Comparison of ENCODE assay signal across 12 mouse cellular contexts in the genomic region with DNA sequence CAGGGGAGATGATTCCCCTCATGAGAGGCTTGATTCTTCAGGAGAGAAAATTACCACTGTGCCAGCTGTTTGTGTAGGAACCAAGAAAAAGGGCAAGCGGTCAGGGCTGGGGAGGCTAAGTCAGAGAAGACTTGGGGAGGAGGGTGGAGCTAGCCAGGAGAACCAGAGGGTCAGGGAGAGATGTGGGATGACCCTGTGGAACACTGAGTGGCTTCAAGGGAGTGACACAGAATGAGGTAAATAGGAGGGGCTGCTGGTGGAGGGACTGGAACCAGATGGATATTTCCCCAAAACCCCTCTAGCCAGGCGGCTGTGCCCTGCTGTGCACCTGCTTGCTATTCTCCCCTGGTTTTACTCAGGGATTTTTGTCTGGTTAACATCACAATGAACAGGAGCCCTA. TPM values are rescaled to one million over a fixed set of nuclear protein-coding genes. Genes with fewer than 3 reads are reported as not detected.
A peak's percentile ranks its signal among the peaks of the same experiment; 100 is the strongest.
DNase-seq lines count a peak whose midpoint lies in the region; ATAC-seq and TF ChIP-seq lines count a peak whose summit lies in the region.
"Had no signal": no experiment of that assay in that cellular context is flagged by ENCODE, and none has a peak within 500 bp of the region (broad histone marks: within the 10 kb centered on the region; RNA-seq: fewer than 3 reads in every experiment).

No protein-coding gene starts in this region.

- TF ChIP-seq POLR2A in thymus, adult 2 months (IDR thresholded peaks at IDR 0.05; ENCODE audit: control insufficient read depth, extremely low read depth, insufficient read depth, low read length, poor library complexity), result no peak

- 64% methylated on average over 2 of the region's 2 CpGs for WGBS in forebrain, embryonic 11.5 days
- WGBS in forebrain, postnatal 0 days, result 54% methylated on average over 2 of the region's 2 CpGs
- WGBS in neural tube, embryonic 11.5 days, result 64% methylated on average over 2 of the region's 2 CpGs
- 33% methylated on average over 2 of the region's 2 CpGs for WGBS in liver, embryonic 12.5 days (ENCODE audit: insufficient replicate concordance)
- WGBS in stomach, embryonic 15.5 days, result 68% methylated on average over 2 of the region's 2 CpGs
- 98% methylated on average over 2 of the region's 2 CpGs for WGBS in thymus, adult 2 months

- no peaks in the 10 kb centered on the region for H3K9me3 ChIP-seq in forebrain, embryonic 11.5 days (ENCODE audit: control insufficient read depth, low read length)
- H3K9me3 ChIP-seq in forebrain, postnatal 0 days (ENCODE audit: low read length), result no peaks in the 10 kb centered on the region
- no peaks in the 10 kb centered on the region for H3K9me3 ChIP-seq in neural tube, embryonic 11.5 days (ENCODE audit: control insufficient read depth, low read length)
- no peaks in the 10 kb centered on the region for H3K9me3 ChIP-seq in liver, embryonic 12.5 days (replicated peaks)
- H3K9me3 ChIP-seq in stomach, embryonic 15.5 days, result no peaks in the 10 kb centered on the region
- H3K9me3 ChIP-seq: embryonic facial prominence, embryonic 12.5 days had no signal

- H3K27me3 ChIP-seq in forebrain, embryonic 11.5 days (ENCODE audit: control insufficient read depth, insufficient read depth, low read length), result no peaks in the 10 kb centered on the region
- H3K27me3 ChIP-seq in forebrain, postnatal 0 days (ENCODE audit: insufficient read depth, low read length), result no peaks in the 10 kb centered on the region
- no peaks in the 10 kb centered on the region for H3K27me3 ChIP-seq in neural tube, embryonic 11.5 days (ENCODE audit: control insufficient read depth, insufficient read depth, low read length)
- H3K27me3 ChIP-seq in liver, embryonic 12.5 days (replicated peaks), result no peaks in the 10 kb centered on the region; the same call in 1 of the 2 replicates
- no peaks in the 10 kb centered on the region for H3K27me3 ChIP-seq in stomach, embryonic 15.5 days (replicated peaks)
- H3K27me3 ChIP-seq in thymus, adult 2 months (ENCODE audit: control insufficient read depth, insufficient read depth, low read length), result no peaks in the 10 kb centered on the region
- H3K27me3 ChIP-seq: Patski had no signal

- TF ChIP-seq CTCF in forebrain, postnatal 0 days (IDR thresholded peaks at IDR 0.05; ENCODE audit: low read depth), result no peak
- no peak for TF ChIP-seq CTCF in thymus, adult 2 months (IDR thresholded peaks at IDR 0.05; ENCODE audit: borderline replicate concordance, control insufficient read depth, extremely low read depth, insufficient read depth, low read length, poor library complexity)

- no peak for DNase-seq in forebrain, embryonic 11.5 days (ENCODE audit: low spot score)
- no peak for DNase-seq in forebrain, postnatal 0 days
- no peak for DNase-seq in neural tube, embryonic 11.5 days (ENCODE audit: low spot score)
- DNase-seq in neural tube, embryonic 10.5 days (ENCODE audit: extremely low spot score, low spot score), result no peak
- no peak for DNase-seq in thymus, adult 2 months
- no peak for DNase-seq in thymus, postnatal 4 days
- DNase-seq: heart, adult 18-20 months had no signal

- peaks cover 6% of the 10 kb centered on the region; the same call in 1 of the 2 replicates for H3K4me1 ChIP-seq in forebrain, embryonic 11.5 days (replicated peaks; ENCODE audit: control insufficient read depth, insufficient read depth, low read length)
- no peaks in the 10 kb centered on the region for H3K4me1 ChIP-seq in forebrain, postnatal 0 days (ENCODE audit: insufficient read depth)
- peaks cover 10% of the 10 kb centered on the region for H3K4me1 ChIP-seq in neural tube, embryonic 11.5 days (ENCODE audit: control insufficient read depth, insufficient read depth, low read length)
- peaks cover 90% of the 10 kb centered on the region for H3K4me1 ChIP-seq in liver, embryonic 12.5 days
- peaks cover 21% of the 10 kb centered on the region; the same call in 1 of the 2 replicates for H3K4me1 ChIP-seq in stomach, embryonic 15.5 days
- H3K4me1 ChIP-seq in thymus, adult 2 months (replicated peaks; ENCODE audit: control insufficient read depth, insufficient read depth, low read length), result peaks cover 22% of the 10 kb centered on the region

- H3K9ac ChIP-seq in forebrain, embryonic 11.5 days (ENCODE audit: low read length), result no peak overlapping the region
- H3K9ac ChIP-seq in forebrain, postnatal 0 days, result no peak overlapping the region
- no peak overlapping the region for H3K9ac ChIP-seq in neural tube, embryonic 11.5 days (ENCODE audit: low read length)
- H3K9ac ChIP-seq in liver, embryonic 12.5 days, result peak overlapping the region; percentile 64
- no peak overlapping the region for H3K9ac ChIP-seq in stomach, embryonic 15.5 days
- H3K9ac ChIP-seq: embryonic facial prominence, embryonic 12.5 days had no signal

- H3K4me3 ChIP-seq in forebrain, embryonic 11.5 days (ENCODE audit: low read depth, low read length), result no peak overlapping the region
- H3K4me3 ChIP-seq in forebrain, postnatal 0 days (ENCODE audit: low read depth, low read length), result no peak overlapping the region
- no peak overlapping the region for H3K4me3 ChIP-seq in neural tube, embryonic 11.5 days (ENCODE audit: low read depth, low read length)
- H3K4me3 ChIP-seq in liver, embryonic 12.5 days, result no peak overlapping the region; the same call in 1 of the 2 replicates
- no peak overlapping the region for H3K4me3 ChIP-seq in stomach, embryonic 15.5 days (replicated peaks)
- no peak overlapping the region for H3K4me3 ChIP-seq in thymus, adult 2 months (ENCODE audit: control insufficient read depth, insufficient read depth, low read length)
- H3K4me3 ChIP-seq: embryonic facial prominence, embryonic 12.5 days had no signal

- H3K4me2 ChIP-seq in forebrain, embryonic 11.5 days (ENCODE audit: low read depth, low read length, severe bottlenecking), result no peak overlapping the region
- H3K4me2 ChIP-seq in forebrain, postnatal 0 days (ENCODE audit: low read depth), result no peak overlapping the region
- no peak overlapping the region for H3K4me2 ChIP-seq in neural tube, embryonic 11.5 days (ENCODE audit: low read depth)
- peak overlapping the region; percentile 61 for H3K4me2 ChIP-seq in liver, embryonic 12.5 days
- no peak overlapping the region for H3K4me2 ChIP-seq in stomach, embryonic 15.5 days
- H3K4me2 ChIP-seq: embryonic facial prominence, embryonic 12.5 days had no signal

- no peaks in the 10 kb centered on the region for H3K36me3 ChIP-seq in forebrain, embryonic 11.5 days (ENCODE audit: control insufficient read depth, insufficient read depth, low read length)
- H3K36me3 ChIP-seq in forebrain, postnatal 0 days (ENCODE audit: insufficient read depth), result no peaks in the 10 kb centered on the region
- no peaks in the 10 kb centered on the region for H3K36me3 ChIP-seq in neural tube, embryonic 11.5 days (ENCODE audit: control insufficient read depth, insufficient read depth, low read length)
- no peaks in the 10 kb centered on the region for H3K36me3 ChIP-seq in liver, embryonic 12.5 days
- no peaks in the 10 kb centered on the region for H3K36me3 ChIP-seq in stomach, embryonic 15.5 days
- no peaks in the 10 kb centered on the region for H3K36me3 ChIP-seq in thymus, adult 2 months (ENCODE audit: control insufficient read depth, insufficient read depth, low read length)
- H3K36me3 ChIP-seq: embryonic facial prominence, embryonic 12.5 days had no signal

- peak overlapping the region; percentile 14 for H3K27ac ChIP-seq in forebrain, embryonic 11.5 days (ENCODE audit: low read depth, low read length)
- no peak overlapping the region for H3K27ac ChIP-seq in forebrain, postnatal 0 days (ENCODE audit: low read depth, low read length)
- H3K27ac ChIP-seq in neural tube, embryonic 11.5 days (ENCODE audit: low read depth, low read length), result peak overlapping the region; percentile 57; the same call in 1 of the 2 replicates
- H3K27ac ChIP-seq in liver, embryonic 12.5 days, result peak overlapping the region; percentile 97
- H3K27ac ChIP-seq in stomach, embryonic 15.5 days, result peak overlapping the region; percentile 42; the same call in 1 of the 2 replicates
- H3K27ac ChIP-seq in thymus, adult 2 months (ENCODE audit: control insufficient read depth, insufficient read depth, low read length), result no peak overlapping the region
- H3K27ac ChIP-seq: embryonic facial prominence, embryonic 12.5 days; macrophage had no signal

- no peak for ATAC-seq in forebrain, embryonic 11.5 days (replicated peaks; ENCODE audit: low FRiP score)
- ATAC-seq in forebrain, postnatal 0 days, result no peak
- ATAC-seq in neural tube, embryonic 11.5 days (ENCODE audit: insufficient read depth, low FRiP score, low TSS enrichment), result peak; percentile 31; the same call in 1 of the 2 replicates
- ATAC-seq in liver, embryonic 12.5 days, result peak; percentile 46
- peak; percentile 24; the same call in 1 of the 2 replicates for ATAC-seq in stomach, embryonic 15.5 days (ENCODE audit: insufficient read depth, low FRiP score, low read depth)
- ATAC-seq: Patski had no signal

RNA-seq across cellular contexts. Expression of a gene that starts 24.3 kb away (rescaled TPM):
- 7.4 and 8.2 TPM in 2 replicates for polyA plus RNA-seq in forebrain, embryonic 11.5 days (2014; fragmentation: Nextera tagmentation; extraction: Ambion mirVana)
- 60.2 and 69.1 TPM in 2 replicates for total RNA-seq in forebrain, postnatal 0 days (2014; rRNA removed)
- 6.5 and 11.4 TPM in 2 replicates for polyA plus RNA-seq in forebrain, postnatal 0 days (2015; fragmentation: Nextera tagmentation; extraction: Ambion mirVana)
- polyA plus RNA-seq in neural tube, embryonic 11.5 days (2014; fragmentation: Nextera tagmentation; extraction: Ambion mirVana), result 9.6 and 10.3 TPM in 2 replicates
- polyA plus RNA-seq in liver, embryonic 12.5 days (2016; fragmentation: Nextera tagmentation; extraction: Ambion mirVana), result 34.1 and 37.6 TPM in 2 replicates
- 21.5 and 22.0 TPM in 2 replicates for polyA plus RNA-seq in stomach, embryonic 15.5 days (2015; fragmentation: Nextera tagmentation; extraction: Ambion mirVana)
- polyA plus RNA-seq in thymus, adult 2 months (2012; rRNA removed), result 4.0 and 4.1 TPM in 2 replicates

Comparison
In these comparisons a context has a peak if more than half of its experiments do, and no peak if none do; other contexts are left out.
1. H3K27ac ChIP-seq: peak in forebrain, embryonic 11.5 days (single experiment), neural tube, embryonic 11.5 days (single experiment), liver, embryonic 12.5 days (single experiment) and stomach, embryonic 15.5 days (single experiment); none in forebrain, postnatal 0 days (single experiment) and thymus, adult 2 months (single experiment).
2. ATAC-seq: peak in neural tube, embryonic 11.5 days (single experiment), liver, embryonic 12.5 days (single experiment) and stomach, embryonic 15.5 days (single experiment); none in forebrain, embryonic 11.5 days (single experiment) and forebrain, postnatal 0 days (single experiment).